Mouse (Mus musculus) left cerebral cortex, postnatal 4 days (tissue): ENCODE results near the gene Ms4a15. TPM values are rescaled to one million over a fixed set of nuclear protein-coding genes. Genes with fewer than 3 reads are reported as not detected.

Source experiments
- DNase-seq: peaks from one replicate; pipeline ENCODE4 v3.0.0-alpha.2; 2022
- intact Hi-C: fragments of 180-260 bp; cut with DNase I; formaldehyde crosslinking; loops from one replicate; pipeline ENCODE4 v1.15.1; 2025
- total RNA-seq, 2 experiments: library from RNA; stranded (reverse); gene quantifications; 2 replicates each; pipeline ENCODE4 v1.2.3; 2021

Ms4a15 gene
- total RNA-seq, 2 experiments from 2014 or later: 0.22 TPM; not detected in 1

DNA sequence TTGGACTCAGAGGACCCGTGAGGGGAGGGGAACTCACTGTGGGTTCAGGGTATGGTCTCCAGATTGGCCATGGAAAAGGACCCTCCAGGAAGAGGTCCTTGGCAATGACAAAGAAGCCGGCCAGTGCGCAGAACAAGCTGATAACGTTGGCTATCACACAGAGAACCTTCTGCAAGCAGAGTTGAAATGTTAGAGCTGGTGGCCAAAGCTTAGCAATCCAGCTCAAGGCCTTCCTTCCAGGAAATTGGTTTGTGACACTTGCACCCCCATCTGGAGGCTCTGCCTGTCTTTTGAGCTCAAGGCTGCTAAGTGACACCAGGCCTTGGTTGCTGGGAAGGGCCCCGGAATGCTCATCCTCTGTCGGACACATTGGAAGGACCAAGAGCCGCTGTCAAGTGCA is 27.3 kb downstream of the Ms4a15 start:
- no peak for DNase-seq
- intact Hi-C loops: no loop called here

DNA sequence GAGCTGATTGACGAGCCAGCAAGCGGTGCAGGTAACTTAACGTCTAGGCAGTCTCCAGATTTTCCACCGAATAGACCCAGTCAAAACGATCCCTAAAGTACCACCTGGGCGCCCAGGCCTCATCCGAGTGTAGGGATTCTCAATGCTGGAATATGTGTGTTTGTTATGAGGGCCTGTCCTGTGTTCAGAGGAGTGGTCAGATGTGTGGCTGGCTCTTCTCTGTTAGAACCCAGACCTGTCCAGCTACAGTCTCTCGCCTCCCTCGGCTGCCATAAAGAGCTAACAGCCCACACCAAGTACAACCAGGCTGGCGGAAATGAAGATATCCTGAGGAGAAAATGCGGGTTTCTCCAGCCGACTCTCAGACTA is 33.1 kb downstream of the Ms4a15 start:
- intact Hi-C loops: loop anchor here (5.0 kb wide), 1 partner anchor 293 kb away; no protein-coding TSS in a partner anchor

DNA sequence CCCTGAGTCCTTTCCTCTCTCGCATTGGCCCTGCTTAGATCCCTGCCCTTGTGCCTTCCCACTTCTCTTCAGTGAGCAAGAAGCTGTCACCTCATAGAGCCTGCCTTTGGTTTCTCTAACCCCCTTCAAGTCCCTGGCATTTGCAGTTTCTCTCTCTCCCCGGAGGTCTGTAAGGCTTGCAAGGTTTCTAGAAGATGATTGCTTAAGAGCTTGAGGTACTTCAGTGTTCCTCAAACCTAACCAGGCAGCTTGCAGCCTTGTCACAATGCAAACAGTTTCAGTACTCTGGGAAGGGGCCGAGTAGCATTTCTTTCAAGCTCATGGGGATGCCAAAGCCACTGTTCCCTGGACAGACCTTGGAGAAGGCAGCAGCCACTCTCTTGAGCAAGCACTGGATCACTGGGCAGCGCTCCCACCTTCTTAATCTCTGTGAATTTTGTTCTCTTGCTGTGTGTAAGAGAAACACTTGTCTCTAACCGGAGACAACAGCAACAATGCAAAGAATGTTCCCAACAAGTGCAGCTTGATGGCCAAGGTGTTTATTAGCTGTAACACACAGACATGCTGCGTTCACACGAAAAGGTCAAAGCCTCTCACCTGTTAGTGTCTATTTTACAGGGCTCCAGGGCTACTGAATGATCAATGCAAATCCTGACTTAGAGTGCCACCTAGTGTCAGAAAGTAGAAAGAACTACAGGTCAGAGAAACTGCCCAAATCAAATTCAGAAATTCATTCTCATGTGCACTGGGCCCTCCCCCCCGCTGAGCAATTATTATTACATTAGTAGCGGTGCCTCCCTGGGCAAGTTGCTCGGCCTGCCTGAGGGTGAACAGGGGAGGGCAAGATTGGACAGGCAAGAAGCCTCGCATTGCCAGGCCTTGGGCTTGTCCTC is 33.7 kb downstream of the Ms4a15 start:
- peak; percentile 44 for DNase-seq
- intact Hi-C loops: no loop called here

More for the DNA sequence above, 33.1 kb downstream of the Ms4a15 start:
- no peak for DNase-seq

DNA sequence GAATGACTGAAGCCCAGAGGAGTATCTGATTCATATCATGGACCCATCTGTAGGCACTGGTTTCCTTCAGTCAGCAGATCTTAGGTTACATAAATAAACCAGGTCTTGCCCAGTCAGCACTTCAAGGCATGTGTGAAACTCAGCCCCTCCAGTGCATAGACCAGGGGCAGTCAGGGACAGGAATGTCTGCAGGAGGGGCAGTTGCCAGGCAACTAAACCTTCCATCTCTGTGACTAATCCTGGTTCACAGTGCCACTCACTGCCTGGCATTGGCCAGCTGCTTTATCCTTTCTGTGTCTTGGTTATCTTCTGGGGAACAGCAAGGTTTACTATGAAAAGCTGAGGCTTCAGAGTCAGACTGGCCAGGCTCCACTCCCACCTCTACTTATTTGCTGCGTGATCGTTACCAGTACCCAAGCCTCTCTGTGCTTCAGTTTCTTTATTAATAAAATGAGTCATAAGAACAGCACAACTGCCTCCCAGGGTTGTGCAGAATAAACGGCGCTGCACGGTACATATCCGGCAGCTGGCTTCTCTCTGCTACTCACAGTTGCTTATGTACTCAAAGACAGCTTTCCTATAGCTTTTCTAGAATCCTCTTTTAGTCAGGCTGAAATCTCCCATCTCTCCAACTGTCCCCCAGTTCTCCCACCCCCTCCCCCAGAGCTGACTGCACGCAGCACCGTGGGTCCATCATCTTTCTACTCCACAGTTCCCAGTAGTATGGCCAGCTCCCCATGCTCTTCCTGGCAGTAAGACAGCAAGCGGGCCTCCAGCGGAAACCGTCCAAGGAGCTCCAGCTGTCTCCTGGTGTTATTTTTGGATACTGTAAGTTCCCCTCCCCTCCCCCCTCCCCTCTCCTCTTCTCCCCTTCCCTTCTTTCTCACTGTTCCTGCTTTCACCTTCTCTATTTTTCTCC is 40.8 kb downstream of the Ms4a15 start:
- DNase-seq: peak; percentile 28
- intact Hi-C loops: no loop called here

DNA sequence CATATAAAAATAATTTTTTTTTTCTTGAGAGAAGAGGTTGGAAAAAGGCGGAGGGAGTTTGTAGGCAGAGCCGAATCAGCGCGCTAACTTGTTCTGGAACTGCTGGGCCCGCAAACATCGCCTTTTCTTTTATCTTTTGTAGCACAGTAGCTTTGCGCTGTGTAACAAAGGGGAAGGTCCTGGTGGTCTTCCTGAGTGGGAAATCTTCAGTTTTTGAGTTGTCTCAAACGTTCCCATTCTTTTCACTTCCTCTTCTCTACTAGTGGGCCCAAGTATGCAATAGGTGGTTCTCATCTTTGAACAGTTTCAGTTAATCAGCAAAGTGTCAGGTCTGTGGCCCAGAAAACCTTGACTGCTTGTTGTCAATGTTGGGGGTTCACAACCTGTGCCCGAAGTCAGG is 43.5 kb downstream of the Ms4a15 start:
- intact Hi-C loops: no loop called here
- DNase-seq: no peak

DNA sequence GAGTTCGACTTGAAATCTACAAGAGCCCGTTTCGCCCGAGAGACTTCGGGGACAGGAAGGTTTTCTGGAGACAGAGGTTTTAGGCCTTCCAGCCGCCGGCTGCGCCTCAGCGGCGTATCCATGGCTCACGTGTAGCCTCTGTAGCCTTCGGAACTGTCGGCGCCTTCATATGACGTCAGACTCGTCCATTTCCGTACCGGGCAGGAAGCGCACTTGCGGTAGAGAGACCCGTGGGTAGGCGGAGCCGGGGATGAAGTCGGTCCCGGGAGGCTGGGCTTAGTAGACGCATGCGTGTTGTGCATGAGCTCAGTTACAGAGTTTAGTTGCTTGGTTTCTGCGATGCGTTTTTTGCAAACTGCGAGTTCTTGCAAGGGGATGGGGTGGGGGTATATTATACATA is 43.9 kb downstream of the Ms4a15 start, which contains the start of gene Ccdc86:
Gene Ccdc86, minus strand, starts transcription at position 155 of the 400 bp plus-strand sequence.
- intact Hi-C loops: no loop called here

DNA sequence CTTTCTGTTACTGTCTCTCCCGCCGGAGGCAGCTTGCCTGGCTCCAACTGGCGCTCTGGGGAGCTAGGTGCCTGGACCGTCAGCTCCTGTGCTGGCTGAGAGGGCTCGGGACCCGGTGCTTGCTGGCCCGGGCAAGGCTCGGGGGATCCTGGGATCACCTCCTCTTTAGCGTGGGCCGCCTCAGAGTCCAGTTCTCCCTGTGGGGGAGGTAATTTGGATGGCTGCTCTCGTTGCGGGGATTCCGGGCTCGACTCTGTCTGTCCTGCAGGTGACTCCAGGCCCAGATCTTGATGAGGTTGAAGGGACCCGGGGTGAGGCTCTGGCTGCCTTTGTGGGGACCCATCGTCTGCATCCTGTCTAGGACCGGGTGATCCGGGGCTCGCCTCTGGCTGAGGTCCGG is 44.6 kb downstream of the Ms4a15 start:
- DNase-seq: no peak
- intact Hi-C loops: no loop called here

More for the DNA sequence above, 43.9 kb downstream of the Ms4a15 start, which contains the start of gene Ccdc86:
- peak; percentile 97 for DNase-seq

GRCm38 (mm10) chr19:10947219-10947618 is 45.8 kb downstream of the Ms4a15 start:
- intact Hi-C loops: no loop called here
- no peak for DNase-seq

DNA sequence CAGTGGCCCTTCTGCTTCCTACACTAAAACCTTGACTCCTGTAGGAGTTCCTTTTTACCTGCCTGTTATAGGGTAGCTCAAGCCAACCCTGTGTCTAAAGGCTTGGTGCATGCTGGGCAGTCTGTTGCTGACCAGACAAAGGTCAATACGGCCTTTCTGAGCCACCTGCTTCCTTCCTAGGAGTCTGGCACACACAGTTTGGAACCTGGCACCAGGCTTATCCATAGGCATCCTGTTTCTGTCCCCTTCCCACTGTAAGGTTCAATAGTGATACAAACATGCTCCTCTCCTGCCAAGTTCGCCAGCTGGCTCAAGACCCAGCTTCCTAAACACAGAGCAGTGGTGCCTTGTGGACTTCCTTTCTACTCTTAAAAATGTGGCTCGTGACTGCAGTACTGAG is 46.5 kb downstream of the Ms4a15 start:
- intact Hi-C loops: no loop called here

DNA sequence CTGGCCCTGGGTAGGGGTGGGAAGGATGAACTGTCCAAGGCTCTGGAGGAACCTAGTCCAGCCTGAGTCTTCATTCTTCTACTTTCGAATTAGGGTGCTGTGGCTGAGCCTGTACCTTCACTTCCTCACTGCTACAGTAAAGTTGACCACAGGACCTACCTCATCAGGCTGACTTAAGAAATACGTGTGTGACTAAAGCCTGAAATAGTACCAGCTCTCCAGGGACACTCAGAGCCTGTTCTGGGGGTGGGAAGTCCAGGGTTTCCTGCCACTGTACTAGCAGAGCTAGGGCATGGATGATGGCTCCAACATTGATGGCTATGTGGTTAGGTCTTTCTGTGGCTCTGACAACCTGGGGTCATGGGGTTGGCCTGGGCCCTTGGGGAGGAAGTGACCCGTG is 49.1 kb downstream of the Ms4a15 start:
- intact Hi-C loops: no loop called here
- DNase-seq: no peak

More for the DNA sequence above, 46.5 kb downstream of the Ms4a15 start:
- no peak for DNase-seq

- peak; percentile 36 for DNase-seq
- intact Hi-C loops: no loop called here
Measured at GRCm38 (mm10) chr19:10940801-10941457, 52.1 kb downstream of the Ms4a15 start.

DNA sequence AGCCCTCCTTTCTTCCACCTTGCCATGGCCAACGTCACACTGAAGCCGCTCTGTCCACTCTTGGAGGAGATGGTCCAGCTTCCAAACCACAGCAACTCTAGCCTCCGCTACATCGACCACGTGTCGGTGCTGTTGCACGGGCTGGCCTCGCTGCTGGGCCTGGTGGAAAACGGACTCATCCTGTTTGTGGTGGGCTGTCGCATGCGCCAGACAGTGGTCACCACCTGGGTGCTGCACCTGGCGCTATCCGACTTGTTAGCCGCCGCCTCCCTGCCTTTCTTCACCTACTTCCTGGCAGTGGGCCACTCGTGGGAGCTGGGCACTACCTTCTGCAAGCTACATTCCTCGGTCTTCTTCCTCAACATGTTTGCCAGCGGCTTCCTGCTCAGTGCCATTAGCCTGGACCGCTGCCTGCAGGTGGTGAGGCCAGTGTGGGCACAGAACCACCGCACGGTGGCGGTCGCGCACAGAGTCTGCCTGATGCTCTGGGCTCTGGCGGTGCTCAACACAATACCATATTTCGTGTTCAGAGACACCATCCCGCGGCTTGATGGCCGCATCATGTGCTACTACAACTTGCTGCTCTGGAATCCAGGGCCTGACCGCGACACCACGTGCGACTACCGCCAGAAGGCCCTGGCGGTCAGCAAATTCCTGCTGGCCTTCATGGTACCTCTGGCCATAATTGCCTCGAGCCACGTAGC is 52.8 kb downstream of the Ms4a15 start:
- peak; percentile 86 for DNase-seq
- intact Hi-C loops: no loop called here

DNA sequence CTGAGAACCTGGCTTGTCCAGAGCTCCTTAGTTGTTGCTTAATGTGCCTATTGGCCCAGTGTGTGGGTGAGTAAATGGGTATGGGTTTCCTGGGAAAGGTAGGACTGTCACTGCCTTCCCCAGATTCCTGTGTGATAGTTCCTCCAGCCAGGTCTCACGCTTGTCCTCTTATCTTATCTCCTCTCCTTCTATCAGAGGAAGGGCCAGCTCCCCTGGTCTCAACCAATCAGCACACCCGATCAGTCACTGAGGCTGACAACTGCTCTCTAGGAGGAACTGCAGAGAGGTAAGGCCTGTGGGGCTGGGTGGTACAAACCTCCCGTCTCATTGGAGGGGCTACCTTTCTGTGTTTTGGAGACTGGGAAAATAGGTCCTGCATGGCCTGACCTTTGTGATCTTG is 54.3 kb downstream of the Ms4a15 start:
- DNase-seq: no peak
- intact Hi-C loops: no loop called here

GRCm38 (mm10) chr19:10937110-10937563 is 55.9 kb downstream of the Ms4a15 start, which contains the start of gene Ptgdr2:
TSS of gene Ptgdr2 (plus strand) at chr19:10937160.
- intact Hi-C loops: no loop called here
- DNase-seq: no peak

- intact Hi-C loops: no loop called here
- DNase-seq: no peak
Measured at GRCm38 (mm10) chr19:10936077-10936476, 57.0 kb downstream of the Ms4a15 start.

DNA sequence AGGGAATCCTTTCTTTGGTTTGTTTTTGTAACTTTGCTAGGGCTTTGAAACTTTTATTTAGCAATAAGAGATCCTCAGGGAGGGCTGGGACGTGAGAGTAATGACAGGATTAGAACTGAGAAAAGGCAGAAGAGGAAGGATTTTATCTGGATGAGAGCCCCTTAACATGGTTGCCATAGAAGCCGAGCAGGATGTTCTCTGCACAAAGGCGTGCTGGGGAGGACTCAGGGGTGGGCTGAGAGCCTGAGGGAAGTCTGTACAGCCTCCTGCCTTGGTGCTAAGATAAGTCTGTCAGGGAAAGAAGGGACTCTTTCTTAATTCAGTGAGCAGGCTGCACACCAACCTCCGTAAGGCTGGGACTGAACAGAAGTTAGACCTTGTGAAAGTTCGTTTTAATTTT is 58.0 kb downstream of the Ms4a15 start:
- DNase-seq: no peak
- intact Hi-C loops: no loop called here

DNA sequence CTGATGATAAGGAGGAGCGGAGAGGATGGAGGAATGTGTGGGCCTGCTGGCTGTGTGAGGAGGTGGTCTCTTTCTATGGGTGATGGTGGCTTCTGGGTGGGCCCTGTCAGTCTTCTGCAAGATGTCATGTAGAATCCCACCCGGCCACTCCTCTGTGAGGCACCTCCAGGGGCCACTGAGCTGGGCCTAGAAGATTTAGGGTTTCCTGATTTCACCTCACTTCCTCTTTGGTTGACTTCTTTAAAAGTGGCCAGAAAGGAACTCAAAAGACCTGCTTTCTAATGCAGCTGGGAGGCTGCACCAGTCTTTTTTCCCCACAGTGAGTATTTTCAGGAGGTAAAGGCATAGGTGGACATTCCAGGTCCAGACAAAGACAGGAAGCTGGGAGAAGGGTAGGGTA is 62.4 kb downstream of the Ms4a15 start:
- intact Hi-C loops: no loop called here
- no peak for DNase-seq
